Mouse (Mus musculus): ENCODE measurements around the gene Aldh8a1. TPM values are rescaled to one million over a fixed set of nuclear protein-coding genes. Genes with fewer than 3 reads are reported as not detected.

The Aldh8a1 gene
- under 1 TPM in 1 of 4 experiments, not detected in 3; 0.30 TPM for total RNA-seq (2022)

DNA sequence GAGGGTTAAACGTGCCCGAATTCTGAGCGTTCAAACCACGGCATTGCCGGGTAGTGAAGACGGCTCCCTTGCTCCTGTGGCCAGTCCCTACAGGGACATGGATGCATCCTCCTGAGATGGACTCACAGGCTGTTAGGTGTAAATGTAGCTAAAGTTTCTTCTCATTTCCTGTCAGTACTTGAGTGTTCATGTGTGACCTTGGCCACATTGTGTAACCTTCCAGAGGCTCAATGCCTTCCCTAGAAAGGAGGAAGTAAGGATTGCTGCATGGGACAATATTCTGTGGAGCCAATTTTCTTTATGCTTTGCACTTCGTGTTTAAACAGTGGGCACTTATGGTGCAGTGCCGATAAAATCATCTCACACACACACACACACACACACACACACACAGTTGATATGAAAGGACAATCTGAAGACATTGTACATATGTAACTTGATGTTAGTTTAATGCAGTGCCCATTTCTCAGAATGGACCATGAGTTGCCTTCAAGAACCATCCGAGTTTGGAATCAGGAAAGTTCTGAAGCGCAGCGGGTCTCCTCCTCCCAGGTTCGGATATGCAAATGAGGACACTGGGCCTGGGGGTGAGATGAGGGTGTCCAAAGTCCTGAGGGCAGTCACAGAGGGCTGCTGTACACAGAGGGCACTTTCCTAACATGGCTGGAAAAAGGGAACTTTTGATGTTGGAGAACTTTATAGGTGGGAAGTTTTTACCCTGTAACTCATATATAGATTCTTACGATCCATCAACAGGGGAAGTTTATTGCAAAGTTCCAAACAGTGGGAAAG, at the start of gene Aldh8a1:
TSS of gene Aldh8a1 (plus strand) at position 610 of the 792 bp plus-strand sequence.
- DNase-seq: no peak

DNA sequence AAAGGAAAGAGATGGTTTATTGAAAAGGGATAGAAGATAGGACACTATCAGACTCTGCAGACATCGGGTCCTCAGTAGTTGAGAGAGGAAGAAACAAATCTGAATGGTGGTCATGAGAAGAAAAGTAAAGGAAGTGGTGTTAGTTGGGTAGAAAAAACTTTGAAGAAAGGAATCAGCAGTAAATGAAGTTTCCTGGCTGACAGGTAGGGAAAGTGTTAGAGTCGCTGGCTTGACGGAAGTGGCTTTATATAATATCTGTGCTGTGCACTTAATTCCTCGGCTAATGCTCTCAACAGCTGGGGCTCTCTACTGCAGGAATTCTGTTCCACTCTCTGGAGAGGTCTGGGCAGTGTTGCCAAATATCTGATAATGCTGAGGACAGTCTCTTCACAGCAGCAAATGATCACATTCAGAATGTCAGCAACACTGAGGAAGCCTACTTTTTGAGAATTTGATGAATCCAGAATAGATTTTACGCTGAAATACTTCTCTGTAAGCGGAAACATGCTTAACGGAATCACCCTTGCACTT, 49.4 kb upstream of the Aldh8a1 start:
- DNase-seq: no peak

DNA sequence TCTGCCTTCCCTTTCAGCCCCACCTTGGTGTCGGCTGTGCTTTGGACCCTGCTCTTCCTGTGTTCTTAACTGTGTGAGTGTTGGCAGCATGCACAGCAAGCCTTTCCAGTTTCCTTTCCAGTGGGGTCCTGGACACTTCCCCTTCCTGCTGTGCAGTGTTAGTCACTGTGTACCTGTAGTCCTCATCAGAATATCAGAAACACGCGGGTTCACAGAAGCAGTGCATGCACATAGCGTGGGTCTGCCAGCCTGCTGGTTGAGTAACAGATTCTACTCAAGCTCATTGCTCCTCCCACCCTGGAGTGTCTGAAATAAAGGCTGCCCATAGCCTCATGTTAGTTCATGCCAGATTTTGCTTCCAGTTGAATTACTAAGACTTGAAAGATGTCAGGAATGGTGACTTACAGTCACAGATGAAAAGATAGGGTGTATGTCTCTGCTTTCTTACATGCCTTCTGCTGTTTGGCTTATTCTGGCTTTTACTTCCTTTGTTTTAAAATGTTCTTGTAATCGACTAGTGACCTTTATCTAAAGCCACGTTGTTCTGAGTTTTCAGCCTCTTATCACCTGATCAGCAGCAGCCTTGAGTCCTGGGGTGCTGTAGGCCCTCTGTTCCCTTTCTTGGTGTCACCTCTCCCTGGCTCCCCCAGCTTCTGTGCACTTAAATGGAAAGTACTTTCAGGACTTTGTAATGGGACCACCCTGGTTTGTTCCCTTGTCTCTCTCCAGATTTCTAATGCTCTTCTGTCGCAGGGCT, 42.6 kb upstream of the Aldh8a1 start:
- DNase-seq: no peak

DNA sequence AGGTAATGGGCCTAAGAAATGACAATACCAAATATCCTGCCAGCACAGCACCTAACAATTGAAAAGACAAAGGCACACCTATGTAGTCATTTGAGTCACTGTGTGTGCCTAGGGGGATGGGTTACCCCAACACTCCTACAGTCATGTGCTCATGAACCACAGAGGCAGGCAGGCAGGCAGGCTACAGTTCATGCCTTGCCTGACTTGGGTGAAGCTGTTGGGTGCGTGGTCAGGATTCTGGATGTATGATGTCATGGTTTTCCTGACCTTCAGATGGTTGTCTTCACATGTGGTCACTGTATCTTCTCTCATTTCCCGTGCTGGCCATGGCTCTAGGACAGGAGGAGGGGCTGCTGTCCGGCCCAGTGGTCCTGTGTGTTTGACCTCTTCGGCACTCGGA, 41.6 kb upstream of the Aldh8a1 start:
- no peak for DNase-seq

DNA sequence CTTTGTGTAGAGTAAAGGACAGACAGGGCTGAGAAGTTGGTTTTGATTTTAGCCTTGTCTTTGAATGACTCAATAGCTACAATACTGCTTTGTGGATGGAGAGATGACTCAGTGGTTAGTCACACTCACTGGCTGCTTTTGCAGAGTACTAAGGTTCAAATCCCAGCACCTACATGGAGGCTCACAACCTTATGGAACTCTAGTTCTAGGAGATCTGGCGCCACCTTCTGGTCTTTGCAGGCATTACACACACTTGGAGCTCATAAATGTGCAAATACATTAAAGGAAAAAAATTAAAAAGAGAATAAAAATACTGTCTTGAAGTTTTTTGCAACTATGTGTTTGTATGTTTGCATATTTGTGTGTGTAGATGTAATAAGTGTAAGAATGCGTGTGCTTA, 39.9 kb upstream of the Aldh8a1 start:
- DNase-seq: no peak

DNA sequence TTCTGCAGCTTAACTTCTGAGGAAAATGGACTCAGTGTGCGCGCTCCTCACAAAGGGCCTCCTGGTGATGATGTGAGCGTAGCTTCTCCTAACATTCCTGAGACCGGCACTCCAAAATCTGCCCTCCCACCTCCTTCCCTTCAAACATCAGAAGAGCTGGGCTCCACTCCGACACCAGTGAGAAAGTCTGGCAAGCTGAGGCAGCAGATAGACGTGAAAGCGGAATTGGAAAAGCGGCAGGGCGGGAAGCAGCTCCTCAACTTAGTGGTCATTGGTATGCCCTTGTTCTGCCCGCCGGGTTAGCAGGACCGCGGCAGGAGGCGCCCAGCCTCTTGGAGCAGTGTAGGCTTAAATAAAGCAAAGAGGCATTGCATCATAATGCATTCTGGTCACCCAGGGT, 35.4 kb upstream of the Aldh8a1 start:
- no peak for DNase-seq

DNA sequence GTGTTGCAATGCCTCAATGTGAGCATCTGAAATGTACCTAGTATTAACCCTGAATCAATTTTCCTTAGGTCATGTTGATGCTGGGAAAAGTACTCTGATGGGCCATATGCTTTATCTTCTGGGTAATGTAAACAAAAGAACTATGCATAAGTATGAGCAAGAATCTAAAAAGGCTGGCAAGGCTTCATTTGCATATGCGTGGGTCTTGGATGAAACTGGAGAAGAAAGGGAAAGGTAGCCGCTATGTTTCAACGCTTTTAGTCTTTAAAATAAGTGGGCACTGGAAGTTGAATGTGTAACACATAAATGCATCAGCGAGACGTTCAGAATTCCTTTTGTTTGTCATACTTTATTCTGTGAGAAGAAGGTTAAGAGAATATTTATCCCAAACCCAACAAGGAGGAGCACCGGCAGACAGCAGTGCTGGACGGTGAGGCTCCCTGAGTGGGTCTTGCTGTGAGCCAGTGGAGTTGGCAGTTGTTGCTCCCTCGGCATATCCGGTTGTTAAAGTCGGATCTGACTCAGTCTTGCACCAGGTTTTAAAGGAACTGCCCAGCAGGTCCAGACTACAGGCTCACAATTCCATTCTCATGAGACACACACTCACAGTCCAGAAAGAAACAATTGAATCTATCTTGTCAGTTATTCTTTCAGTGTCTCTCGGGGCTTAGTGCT, 34.6 kb upstream of the Aldh8a1 start:
- no peak for DNase-seq

DNA sequence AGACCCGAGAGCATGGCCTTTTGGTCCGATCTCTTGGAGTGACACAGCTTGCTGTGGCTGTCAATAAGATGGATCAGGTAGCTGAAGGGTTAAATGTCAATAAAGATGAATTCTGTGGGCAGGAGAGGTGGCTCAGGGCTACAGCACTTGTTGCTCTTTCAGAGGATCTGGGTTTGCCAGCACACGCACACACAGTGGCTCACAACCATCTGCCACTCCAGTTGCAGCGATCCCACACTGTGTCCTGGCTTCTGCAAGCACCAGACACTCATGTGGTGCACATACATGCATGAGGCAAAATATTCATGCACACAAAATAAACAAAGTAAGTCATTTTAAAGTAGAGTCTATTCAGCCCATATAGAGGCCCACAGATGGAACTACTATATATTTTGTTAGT, 29.8 kb upstream of the Aldh8a1 start:
- DNase-seq: no peak

DNA sequence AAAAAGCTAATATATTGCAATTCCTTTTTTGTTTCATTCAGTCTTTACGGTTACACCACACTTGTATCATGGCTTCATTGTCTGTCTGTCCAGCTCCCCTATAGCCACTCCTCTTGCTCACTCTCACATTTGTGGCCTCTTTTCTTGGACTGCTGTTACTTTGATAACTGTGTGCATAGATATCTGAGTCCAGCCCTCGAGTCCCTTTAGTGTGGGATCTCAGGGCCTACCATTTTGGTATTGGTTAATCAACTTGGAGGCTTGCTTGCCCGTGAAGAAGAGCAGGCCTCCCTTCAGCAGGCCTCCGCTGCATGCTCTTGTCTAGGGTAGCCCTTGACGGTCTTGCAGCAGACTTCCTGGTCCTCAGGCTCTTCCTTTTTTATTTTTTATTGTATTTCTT, 27.6 kb upstream of the Aldh8a1 start:
- no peak for DNase-seq

DNA sequence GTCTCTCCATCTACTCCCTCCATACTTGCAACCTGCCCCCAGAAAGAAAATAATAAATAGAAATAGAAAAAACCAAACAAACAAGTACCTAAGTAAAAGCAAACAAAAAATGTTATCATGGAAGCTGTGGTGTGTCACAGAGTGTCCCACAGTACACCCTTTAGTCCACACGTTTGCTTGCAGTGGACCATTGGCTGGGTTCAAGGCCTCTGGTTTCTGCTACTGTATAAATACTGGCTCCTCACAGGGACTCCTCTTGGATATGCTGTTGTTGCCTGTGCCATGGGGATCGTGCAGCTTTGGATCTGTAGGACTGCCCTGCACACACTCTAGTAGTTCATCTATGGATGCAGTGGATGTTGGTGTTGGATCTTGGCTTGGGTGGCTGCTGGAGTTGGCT, 27.1 kb upstream of the Aldh8a1 start:
- no peak for DNase-seq

DNA sequence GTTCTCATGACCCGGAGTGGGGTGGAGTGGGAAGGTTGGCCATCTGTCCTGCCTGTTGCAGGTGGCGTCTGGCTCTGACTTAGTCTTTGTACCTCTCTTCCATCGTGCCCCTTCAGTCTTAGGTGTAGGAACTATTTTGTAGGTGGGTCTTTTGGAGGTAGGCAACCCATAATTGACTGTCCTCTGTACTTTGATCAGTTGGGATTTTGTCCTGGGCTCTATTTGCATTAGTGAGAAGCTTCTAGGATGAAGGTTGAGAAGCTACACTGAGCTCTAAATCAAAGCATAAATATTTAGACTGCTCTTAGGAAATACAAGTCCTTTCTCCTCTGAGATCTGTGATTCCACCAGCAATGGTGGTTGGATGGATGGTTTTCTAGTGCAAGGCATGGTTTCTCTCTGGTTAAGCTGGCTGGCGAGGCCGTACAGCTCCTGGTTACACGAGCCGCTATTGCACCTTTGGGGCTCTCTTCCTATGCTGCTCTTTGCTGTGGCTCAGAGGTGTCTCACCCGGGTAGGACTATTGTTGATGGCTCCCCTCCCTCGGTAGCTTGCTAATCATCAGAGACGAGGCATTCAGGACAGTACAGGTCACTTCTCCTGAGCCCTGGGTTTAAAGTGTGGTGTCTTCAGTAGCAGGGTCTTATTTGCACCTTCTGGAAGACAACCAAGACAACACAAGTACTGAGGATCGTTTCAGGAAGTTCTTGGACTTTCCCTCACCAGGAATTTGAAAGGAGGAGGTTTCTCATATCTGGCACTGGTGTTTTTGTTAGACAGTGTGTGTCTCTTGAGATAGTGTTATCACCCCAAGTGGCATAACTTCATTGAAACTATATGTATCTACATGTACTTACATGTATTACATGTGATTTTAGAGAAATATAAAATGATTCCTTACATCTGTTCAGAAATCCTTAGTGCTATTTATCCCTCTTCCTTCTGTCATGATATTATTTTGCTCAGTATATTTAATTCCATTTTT, 26.3 kb upstream of the Aldh8a1 start:
- no peak for DNase-seq

DNA sequence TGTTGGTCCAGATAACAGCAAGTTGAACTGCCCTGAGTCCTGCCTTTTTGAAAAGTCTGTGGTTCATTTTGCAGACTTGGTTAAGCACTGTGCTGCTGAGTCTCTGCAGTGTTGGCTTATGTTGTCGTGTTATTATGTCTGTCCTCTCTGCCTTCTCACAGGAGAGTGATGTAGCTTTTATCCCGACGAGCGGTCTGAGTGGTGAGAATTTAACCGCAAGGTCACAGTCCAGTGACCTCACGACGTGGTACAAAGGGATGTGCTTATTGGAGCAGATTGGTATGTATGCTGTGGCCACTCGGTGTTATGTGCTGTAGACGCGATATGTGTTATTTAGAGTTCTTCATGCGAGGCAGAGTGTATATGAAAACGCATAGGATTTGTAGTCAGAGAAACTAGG, 25.3 kb upstream of the Aldh8a1 start:
- DNase-seq: no peak

DNA sequence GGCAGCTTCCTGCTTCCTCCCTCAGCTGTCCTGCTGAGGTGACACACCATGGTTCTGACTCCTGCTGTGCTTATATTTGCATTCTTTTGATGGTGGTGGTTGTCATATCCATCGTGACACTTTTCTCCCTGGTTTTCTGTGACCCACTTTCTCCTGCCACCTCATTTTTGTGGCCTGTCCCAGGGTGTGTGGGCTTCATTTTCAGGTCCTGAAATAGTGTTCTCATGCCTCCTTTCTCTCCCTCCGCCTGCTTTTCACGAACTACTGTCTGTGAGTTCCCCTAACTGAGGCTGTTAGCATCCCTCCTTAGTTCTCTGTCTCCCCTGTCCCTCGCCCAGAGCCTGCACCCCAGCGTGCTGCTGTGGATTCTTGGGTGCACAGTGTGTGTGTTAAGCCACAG, 23.2 kb upstream of the Aldh8a1 start:
- no peak for DNase-seq

DNA sequence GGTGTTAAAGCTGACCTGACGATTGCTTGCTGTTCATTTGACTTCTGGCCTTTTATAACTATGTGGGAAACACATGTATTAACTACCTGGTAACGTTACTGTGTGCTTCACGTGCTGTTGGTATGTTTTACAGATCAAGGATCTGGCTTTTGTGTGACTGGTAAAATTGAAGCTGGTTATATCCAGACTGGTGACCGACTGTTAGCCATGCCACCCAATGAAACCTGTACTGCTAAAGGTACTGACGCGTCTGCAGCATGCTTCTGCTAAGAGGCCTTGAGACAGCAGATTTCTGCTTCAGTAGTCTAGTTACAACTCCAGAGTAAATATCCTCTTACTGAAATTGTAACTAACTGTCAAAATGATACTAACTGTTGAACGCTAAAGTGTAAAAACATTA, 22.6 kb upstream of the Aldh8a1 start:
- no peak for DNase-seq

DNA sequence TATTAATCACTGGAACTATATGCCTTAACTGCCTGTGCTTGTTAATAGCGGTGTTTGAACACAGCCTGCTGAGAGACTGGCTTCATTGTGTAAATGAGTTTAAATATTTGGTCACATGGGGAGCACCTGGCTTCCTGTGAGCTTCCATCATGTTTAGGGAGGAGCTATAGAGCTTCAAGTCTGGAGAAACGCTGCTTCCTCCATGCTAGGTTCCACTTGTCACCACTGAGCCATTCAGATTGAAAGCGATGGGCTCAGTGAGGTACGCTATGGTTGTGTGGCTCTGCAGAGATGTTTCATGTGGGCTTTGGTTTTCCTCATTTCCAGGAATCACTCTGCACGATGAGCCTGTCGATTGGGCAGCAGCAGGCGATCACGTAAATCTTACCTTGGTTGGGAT, 19.1 kb upstream of the Aldh8a1 start:
- no peak for DNase-seq

DNA sequence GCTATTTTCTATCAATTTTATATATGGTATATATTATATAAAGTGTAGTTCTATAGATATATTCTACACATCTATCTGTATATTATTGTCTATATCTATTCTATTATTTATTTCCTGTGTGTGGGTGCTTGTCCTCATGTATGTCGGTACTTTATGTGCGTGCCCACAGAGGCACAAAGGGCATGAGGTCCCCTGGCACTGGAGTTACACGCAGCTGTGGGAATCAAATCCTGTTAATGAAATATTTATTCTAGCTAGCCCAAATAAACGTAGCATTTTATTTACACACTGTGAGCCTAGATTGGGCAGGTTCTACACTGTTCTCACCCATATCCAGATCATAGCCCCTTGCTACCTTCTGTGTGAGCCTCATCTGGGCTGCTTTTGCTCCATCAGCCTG, 18.0 kb upstream of the Aldh8a1 start:
- no peak for DNase-seq

DNA sequence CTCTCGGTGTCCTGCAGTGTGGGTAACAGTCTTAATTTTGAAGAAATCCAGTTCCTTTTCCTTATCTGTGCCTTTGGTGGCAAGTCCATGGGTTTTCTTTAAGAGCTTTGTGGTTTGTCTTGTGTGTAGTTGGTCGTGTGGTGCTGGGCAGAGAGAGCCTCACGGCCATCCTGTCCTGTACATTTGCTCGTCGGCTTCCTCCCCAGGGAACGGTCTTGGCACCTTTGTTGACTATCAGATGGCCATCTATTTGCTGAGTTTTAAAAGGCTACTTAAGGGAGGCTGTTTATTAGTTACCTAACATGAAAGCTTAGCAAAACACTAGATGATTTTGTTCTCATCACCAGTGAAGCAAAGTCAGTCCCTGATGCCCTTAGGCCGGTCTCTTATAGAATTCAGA, 15.2 kb upstream of the Aldh8a1 start:
- DNase-seq: no peak

DNA sequence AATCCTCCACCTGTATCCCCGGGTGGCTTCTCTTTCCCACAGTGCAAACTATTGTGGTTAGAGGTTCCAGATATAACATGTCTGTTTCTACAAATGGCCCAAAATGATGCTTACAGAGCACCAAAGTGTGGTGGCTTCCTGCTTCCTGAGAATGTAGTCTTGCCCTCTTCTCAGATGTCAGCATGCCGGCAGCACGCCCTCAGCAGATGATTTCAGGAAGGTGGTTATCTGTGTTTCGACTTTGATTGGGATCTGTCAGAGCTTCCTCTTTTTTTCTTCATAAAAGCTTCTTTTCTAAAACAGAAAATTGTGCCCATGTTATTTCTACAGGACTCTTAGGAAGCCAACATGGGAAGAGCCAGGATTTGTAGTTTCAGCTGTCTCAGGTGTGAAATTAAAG, 13.8 kb upstream of the Aldh8a1 start:
- DNase-seq: no peak

DNA sequence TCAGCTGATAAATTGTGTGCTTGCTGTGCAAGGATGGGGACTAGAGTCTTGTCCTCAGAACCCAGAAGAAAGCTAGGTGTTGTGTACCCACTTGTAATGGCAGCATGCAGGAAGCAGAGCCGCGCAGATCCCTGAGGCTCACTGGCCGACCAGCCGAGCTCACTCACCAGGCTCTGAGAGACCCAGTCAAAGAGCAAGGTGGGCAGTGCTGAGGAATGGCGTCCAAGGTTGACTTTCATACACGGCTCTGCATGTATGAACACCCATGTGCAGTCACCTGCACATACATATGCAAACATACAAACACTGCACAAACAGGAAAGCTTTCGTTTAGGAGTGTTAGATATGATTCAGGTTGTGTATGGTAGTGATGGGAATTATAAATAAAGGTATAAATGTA, 12.1 kb upstream of the Aldh8a1 start:
- DNase-seq: no peak

DNA sequence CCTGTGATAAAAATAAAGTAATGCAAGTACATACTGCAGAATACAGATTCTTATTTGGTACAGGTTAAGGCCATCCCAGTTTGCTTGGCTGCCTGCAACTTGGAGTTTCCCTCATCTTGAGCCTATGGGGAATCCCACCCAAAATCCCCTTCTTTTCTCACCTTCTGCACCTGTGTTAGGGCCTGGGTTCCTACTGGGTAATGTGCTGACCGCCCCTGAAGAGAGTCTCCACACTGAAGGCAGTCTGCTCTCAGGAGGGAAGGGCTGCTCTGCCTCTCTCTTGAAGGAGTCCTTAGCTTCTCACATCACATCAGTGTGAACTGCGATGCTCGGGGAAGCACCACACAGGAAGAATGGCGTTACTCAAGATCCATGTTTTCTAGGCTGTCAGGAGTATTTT, 11.2 kb upstream of the Aldh8a1 start:
- DNase-seq: no peak

DNA sequence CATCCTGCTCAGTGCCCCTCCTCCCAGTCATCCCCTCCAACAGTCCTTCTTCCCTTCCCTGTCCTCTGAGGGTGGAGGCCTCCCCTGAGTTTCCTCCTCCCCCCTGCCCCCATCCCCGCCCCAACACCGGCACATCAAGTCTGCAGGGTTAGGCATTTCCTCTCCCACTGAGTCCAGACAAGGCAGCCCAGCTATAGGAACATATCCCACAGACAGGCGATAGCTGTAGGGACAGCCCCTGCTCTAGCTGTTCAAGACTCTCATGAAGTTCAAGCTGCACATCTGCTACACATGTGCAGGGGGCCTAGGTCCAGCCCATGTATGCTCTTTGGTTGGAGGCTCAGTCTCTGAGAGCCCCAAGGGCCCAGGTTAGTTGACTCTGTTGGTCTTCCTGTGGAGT, 10.6 kb upstream of the Aldh8a1 start:
- no peak for DNase-seq

DNA sequence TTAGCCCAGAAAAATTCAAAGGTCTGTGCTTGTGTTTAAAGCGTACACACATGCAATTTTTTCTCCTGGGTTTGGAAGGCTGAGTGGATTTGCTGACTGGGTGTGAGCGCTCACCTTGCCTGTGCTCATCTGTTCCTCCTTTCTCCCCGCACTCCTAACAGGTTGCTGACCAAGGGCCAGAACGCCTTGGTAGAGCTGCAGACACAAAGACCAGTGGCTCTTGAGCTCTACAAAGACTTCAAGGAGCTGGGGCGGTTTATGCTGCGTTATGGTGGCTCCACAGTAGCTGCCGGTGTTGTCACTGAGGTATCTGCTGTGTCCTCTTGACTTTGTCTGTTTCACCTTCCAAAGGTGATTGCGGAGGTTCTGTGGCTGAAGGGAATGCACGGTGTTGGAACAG, 9.6 kb upstream of the Aldh8a1 start:
- no peak for DNase-seq
